Mouse (Mus musculus): ENCODE data around the gene Trpv4. TPM values are rescaled to one million over a fixed set of nuclear protein-coding genes. Genes with fewer than 3 reads are reported as not detected.

Gene Trpv4
- total and polyA plus RNA-seq, 3 experiments, result 2.5 to 4.5 (median 3.1) TPM

DNA sequence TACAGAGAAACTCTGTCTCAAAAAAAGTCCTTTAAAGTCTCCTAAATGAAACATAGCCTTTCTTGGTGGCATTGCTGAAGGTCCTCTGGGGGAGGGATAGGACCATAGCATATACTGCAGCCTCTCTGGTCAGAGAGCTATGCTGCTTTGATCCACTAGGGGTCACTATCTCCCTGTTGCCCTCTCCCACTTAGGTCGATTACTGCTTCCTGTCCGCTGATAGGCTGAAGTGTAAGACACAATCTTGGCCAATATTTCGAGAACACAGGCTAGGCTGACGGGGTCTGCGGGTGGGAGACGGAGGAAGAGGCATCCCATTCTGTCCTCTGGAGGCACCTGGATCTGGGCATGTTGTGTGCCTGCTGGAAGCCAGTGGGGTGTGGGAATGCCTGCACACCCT lies 37.9 kb downstream of the Trpv4 start:
- DNase-seq, result no peak

DNA sequence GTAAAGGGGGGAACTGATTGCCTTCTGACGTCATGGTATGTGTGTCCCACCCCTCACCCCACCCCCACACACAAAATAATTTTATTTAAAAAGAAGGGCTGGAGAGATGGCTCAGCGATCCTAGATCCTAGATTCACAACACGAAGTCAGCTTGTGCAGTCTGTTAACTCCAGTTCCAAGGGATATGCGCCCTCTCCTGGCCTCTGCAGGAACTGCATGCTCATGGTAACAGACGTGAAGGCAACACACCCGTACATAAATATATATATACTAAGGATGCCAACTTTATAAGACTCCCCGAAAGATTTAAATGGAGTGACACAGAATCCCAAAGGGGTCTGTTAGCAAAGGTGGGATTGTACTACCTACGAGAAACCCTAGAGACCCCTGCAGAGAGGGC lies 39.4 kb downstream of the Trpv4 start:
- peak; percentile 73 for DNase-seq

DNA sequence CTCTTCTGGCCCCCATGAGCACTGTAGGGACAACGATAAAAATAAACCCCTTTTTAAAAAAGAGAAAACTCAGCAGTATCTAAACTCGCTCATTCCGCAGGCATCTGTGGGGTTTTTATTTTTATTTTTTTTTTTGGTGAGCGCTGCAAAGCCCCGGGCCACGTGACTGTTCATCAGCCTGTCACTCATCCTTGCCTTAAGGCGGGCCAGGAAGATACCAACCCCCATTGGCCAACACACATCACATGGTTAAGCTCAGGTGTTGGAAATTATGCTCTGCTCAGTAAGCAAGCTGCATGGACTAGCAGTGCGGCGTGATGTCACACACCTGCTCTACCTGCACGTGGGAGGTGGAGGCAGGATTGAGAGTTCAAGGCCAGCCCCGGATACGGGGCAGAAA lies 40.4 kb downstream of the Trpv4 start:
- DNase-seq, result no peak

DNA sequence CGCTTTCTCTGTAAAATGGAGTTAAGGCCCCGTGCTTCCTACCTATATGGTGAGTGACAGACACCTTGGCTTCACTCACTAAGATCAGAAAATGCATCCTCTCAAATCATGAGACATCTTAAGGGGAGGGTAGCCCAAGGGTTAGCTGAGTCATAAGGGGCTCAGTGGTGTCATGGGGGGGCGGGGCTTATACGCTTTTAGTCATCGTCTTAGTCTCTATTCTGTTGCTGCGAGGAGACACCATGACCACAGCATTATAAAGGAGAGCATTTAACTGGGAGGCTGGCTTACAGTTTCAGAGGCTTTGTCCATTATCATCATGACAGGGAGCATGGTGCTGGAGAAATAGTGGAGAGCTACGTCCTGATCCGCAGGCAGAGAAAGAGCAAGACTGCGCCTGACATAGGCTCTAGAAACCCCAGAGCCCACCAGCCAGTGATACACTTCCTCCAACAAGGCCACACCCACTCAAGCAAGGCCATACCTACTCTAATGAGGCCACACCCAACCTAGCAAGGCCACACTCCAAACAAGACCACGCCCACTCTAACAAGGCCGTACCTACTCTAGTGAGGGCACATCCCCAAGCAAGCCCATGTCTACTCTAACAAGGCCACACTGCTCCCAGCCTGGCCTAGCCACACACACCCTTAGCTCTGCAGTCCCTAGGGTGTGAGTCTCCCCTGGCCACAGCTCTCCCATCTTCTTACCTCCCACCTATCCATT lies 41.7 kb downstream of the Trpv4 start:
- DNase-seq, result peak; percentile 68

DNA sequence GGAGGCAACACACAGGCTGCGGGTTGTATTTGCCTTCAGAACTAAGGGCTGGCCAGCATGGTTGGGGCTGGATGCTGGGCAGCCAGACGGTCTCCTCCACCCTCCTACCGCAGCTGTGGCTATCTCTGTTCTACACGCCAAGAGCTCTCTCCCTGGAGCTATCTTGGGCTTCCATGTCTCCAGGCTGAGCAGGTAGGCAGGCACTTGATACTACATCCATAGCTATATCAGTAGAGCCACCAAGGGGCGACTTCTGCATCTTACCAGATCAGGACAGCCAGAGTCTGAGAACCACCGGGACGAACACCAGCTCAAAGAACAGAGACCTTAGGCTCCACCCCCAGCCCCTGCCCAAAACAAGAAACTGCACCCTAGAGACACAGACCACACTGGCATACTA lies 43.4 kb downstream of the Trpv4 start:
- DNase-seq, result no peak

DNA sequence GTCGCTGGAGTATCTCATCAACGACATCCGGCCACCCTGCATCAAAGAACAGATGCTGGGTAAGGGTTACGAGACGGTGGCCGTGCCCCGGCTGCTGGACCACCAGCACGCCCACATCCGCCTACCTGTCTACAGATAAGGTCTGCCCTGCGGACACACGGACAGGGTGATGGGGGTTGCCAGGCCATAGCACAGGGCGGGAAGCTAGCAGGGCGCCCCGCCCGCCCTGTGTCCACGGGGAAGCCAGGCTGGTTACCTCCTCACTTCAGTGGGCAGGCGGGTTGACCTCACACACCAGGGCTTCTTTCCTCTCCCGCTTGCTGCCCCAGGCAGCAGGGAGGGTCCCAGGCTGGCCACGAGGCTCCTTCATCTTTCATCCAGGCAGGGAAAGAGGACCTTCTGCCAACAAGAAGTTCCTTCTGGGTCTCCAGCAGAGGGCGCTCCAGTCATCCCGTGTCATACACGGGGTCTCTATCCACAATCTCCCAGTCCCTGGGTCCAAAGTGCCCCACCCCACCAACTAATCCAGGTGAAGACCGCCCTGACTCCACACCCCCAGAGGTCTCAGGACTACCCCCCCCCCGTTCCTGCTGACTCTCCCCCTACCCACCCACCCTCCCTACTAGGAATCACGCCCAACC lies 46.1 kb downstream of the Trpv4 start:
- DNase-seq, result no peak

DNA sequence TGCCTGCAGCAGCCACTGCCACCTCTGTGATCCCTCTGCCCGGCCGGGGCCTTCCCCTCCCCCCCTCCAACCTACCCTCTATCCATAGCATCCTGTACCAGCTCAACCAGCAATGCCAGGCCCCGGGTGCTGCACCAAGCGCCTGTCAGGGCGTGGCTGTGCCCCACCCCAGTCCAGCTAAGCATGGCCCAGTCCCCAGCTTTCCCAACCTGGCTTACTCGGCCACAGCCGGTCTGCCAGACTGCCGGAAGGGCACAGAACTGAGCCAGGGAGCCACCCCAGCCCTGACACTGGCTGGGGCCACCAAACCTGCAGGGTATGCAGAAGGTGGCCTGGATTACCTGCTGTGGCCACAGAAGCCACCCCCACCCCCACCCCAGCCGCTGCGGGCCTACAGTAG lies 47.0 kb downstream of the Trpv4 start:
- no peak for DNase-seq

DNA sequence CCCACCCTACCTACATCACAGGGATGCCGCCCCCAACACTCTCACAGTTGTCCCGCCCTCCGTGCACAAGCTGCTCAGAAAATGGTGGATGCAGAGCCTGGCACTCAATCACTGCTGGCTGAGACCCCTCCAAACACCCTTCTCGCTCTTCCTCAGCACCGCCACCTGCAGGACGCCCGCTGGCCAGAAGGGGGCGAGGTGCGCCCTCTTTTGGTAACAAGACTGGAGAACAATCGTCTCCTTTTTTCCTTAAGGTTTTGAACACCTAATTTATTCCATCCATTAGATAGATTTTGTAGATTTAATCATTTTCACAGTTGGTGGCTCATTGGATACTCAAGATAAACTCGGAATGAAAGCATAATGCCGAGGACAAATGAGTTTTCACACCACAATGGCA lies 49.7 kb downstream of the Trpv4 start:
- DNase-seq, result peak; percentile 77

DNA sequence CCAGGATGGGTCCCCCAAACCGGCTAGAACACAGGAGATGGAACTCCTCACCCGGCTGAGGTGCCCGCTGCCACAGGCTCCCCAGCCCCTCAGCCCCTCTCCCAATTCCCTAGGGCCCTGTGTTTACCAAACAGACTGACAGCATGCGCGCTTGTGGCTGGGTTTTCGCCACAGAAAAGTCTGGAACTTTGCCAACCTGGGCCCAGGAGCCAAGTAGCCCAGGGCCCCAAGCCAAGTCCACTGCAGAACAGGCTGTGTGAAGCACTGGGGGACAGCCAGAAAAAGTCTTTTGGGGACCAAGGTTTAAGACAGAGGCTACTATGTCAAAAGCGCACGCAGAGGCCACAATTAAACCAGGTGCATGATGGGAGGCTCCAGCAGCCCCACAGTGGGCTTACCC lies 50.6 kb downstream of the Trpv4 start:
- peak; percentile 89 for DNase-seq

DNA sequence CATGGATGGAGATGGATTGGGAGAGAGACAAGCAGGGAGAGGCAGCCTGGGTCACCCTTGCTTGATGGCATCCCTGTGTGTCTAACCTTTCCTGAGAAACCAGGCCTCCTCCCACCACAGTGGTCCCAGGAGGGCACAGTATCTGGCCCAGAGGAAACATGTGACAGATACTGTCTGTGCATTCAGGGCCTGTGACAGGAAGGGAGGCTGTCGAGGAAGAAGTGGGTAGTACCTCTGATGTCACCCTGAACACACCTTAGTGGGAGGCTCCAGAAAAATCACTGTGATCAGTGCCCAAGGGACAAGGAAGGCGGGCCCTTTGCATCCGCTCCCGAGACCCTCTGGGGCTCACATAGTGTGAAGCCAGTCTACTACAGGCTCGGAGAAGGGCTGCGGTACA lies 52.2 kb downstream of the Trpv4 start:
- peak; percentile 3 for DNase-seq

DNA sequence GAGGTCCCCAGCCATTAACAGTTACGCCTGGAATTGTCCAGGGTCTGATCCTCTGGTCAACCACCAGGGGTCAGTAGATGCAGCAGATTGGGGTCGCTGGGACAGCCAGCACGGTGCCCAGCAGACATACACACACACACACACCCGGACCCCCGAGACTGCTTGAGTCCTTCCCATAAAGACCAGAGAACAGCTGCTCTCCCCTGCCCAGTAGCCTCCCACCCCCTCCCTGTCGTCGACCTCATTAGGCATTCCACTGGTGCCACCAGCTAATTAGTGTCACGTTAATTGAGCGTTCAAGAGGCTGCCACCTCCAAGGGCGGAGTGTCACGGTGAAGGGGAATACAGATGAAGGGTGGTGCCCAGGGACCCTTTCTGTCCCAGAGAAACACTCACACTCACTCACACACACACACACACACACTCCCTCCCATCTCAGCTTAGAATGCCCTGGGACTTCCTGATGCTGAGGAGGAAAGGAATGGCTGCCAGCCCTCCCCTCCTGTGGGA lies 53.4 kb downstream of the Trpv4 start:
- DNase-seq, result peak; percentile 14

DNA sequence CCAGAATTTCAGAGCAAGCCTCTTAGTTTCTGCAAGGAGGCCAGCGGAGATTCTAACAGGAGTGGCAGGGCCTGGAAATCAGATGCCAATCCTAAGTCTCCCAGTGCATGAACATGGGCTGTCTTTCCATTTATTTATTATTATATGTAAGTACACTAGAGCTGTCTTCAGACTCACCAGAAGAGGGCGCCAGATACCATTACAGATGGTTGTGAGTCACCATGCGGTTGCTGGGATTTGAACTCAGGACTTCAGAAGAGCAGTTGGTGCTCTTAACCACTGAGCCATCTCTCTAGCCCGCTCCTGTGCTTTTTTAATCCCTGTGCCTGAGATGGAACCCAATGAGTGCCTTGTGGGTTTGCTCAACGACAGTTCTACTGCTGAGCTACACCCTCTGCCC lies 54.2 kb downstream of the Trpv4 start:
- no peak for DNase-seq

DNA sequence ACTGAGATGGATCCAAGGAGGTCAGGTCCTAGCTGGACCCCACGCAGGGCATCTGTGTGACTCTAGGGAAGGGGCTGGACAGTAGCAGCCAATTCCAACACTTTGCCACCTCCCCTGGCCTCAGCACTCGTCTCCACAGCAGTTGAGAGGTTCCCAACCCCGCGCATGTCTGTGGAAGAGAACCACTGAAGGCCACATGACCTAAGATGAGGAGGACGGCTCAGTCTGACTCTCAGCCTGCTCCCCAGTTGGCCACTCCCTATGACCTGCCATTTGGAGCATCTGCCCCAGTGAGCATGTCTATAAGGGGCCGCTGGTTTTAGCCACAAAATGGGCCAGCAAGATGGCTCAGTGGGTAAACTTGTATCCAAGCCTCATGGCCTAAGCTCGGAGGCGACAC lies 56.2 kb downstream of the Trpv4 start:
- DNase-seq, result peak; percentile 53

DNA sequence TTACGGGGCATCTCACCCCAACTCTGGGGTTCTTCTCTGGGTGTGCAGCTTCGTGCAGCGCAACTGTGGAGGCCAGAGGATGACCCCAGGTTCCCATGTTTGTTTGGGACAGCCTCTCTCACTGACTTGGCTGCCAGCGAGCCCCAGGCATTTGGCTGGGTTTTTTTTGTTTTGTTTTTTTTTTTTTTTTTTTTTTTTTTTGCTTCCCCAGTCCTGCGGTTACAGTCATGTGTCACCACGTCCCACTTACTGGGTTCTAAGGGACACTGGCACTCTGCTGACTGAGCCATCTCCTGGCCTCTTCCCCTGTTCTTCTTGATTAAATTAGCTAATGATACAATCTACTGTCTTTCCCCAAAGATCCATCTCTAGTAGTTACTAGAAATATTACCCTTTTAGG lies 60.6 kb downstream of the Trpv4 start:
- DNase-seq, result no peak

DNA sequence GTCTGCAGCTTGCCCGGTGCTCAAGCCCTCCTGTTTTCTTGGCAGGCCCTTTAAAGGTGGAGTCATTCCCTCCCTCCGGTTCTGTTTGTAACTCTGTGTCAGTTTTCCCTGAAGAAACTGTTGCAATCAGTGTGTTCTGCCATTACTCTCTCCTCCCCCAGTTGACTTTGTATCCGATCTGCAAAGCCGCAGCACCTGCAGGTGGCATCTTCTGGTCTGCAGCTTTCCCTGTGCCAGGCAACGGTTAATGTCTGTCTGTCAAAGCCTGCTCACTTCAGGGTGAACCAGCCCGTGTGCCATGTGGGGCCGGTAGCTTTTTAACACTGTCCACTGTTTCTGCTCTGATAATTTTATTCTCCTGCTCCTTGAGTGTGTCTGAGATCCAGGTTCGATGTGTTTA lies 61.0 kb downstream of the Trpv4 start:
- no peak for DNase-seq

DNA sequence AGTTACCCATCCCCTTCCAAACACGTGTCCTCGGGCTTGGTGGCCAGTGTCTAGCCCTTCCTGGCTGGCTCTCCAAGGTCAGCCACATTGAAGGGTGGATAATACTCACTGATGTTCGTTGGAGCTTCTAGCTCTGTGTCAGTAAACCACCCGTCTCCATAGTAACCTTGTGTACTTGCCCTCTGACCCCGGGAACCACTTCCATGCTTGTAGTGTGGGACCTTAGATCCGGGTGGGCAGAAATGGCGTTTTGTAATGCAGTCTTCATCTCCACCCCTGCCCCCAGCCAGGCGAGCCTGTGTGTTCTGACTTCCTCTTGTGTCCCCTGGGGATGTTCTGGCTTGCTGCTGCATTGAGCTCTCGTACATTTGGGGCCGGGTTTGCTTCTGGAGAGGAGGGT lies 61.6 kb downstream of the Trpv4 start:
- DNase-seq, result peak; percentile 70

DNA sequence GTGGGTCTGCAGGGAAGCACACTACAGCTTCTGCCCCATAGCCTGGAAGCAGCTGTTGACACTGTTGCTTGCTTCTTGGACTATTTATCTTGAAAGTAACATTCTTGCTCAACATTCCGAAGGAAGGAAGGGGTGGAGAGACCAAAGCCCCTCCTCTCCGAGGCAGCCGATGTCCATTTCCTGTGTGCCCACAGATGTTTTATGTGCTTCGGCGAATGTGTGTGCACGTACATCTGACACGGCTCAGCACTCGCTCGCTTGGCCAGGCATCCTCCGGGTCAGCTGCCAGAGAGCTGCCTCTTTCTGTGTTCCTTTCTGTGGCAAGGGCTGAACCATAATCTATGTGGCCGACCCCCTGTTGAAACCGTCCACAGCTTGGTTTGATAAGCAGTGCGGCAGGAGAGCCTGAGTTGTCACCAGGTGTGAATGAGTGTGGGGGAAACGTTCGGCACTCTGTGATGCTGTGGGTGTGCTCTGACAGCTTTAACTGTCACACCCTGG lies 63.4 kb downstream of the Trpv4 start:
- DNase-seq, result no peak

DNA sequence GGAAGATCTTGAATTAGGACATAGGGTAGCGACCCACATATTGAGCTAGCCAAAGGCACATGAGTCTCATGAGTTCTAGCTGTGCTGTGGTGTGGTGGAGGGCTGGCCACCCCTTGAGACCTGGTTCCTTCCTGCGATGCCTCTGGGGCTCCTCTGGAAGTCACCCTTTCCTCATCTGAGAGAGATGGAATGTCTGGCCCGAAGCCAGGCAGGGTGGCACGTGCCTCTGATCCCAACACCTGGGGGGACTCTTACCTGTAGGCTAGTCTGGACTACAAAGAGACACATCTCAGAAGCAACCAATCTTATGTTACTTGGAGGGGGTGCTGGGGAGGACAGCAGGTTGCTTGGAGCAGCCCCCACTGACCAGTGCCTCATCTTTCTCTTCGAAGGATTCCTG lies 64.3 kb downstream of the Trpv4 start:
- DNase-seq, result no peak

DNA sequence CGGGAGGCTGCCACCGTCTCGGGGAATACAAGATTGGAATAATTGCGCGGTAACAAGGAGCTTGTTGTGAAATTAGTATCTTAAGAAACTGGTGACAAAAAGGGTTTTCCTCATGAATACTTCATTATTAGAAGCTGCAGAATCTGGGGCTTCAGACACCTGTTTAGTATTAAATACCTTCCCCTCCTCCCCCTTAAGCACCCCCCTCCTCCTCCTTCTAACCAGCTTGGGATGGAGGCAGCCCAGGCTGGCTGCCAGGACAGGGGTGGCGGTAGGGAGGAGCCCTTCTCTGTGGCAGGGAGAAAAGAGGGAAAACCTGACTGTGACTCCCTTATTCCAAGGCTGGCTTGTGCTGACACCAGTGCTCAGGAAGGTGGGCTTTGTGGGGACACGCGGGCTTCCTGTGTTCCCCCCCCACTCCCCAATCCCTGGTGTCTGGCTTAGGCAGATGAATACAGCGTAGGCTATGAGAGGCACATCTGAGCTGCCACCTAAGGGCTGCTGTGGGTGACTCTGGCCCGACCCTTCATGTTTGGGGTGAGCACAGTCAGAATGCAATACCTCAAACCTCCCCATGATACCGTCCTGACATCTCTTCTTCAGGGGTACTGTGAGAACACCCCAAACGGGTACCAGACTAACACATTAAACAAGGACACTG lies 64.9 kb downstream of the Trpv4 start:
- DNase-seq, result no peak

DNA sequence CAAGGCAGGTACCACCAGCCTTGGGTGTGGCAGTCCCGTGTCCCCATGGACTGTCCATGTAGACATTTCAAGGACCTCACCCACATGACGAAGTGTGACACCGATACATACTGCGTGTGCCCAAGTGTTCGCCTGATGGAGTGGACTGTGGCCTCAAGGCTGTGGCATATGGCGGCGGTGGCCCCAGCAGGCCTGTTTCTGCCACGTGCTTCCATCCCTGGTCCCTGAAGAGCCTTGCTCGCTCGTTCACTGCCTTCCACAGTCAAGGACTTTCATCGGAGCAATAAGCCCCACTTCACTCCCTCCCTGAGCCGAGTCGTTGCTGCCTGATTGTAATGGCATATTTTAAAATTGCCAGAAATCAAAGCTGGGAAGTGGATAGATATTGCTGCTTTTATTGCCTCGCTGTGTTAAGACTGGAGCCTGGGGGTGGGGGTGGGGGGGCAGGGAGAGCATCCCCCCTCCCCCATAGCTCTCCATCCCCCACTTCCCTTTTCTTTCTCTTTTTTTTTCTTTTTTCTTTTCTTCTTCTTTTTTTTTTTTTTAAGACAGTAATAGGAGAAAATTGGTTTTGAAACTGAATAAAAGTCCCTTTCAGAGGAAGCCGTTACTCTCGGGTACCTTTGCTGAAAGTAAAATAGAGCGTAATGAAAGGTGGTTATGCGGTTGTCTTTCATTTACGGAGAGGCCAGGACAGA lies 65.6 kb downstream of the Trpv4 start:
- DNase-seq, result peak; percentile 52

DNA sequence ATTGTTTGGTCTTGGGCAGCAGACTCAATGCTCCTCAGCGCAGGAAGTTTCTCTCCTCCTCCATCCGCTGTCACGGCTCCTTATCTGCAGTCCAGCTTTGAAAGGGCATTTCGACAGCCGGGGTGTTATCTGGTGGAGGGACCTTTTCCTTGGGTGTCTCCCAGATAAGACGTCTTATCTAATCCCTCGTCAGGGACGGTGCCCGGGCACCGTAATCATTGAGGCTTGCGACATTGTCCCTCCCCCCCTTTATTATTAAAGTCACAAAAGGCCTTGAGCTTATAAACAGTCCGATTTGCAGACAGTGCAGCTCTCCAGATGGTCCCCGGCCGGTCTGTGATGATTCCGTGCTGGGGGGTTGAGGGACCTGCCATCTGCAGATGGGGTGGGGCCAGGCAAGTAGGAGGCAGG lies 67.1 kb downstream of the Trpv4 start:
- peak; percentile 79 for DNase-seq

All from adrenal gland, adult 2 months (tissue).